Mouse (Mus musculus) WW6 (cell line): ENCODE measurements around the gene 4930415O20Rik.

Source experiments
- DNase-seq: peaks from one replicate; pipeline ENCODE4 v3.0.0-alpha.2; 2013; ENCODE audit warnings: low read depth, low spot score

4930415O20Rik gene

DNA sequence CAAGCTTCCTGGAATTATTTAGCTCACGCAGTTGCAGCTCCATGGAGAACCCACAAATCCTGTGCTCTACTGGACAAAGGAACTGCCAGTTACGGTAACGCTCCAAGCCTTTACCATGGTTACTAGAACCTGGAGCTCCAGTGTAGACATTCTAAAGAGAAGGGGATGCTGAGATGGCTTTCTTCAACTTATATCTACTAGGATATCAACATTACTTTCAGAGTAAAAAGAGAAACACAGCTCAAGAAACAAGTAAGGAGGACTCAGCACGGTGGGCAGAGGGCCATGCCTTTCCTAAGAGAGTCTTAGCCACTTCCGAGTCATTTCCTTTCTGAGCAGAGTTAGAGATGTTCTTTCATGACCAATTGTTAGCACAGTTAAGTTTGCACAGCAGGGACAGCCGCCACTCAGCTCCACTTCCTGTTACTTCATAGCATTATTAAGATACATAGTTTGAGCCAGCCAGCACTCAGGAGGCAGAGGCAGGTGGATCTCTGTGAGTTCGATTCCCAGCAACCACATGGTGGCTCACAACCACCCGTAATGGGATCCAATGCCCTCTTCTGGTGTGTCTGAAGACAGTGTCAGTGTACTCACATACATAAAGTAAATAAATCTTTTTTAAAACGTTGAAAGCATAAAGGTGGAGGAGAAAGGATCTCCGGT, at the start of gene 4930415O20Rik, which contains the start of gene Ccnt1:
Gene 4930415O20Rik (plus strand): TSS at position 132 of the 666 bp plus-strand sequence.
Gene Ccnt1 (minus strand): TSS at position 51 of the 666 bp plus-strand sequence.
- DNase-seq, result no peak

DNA sequence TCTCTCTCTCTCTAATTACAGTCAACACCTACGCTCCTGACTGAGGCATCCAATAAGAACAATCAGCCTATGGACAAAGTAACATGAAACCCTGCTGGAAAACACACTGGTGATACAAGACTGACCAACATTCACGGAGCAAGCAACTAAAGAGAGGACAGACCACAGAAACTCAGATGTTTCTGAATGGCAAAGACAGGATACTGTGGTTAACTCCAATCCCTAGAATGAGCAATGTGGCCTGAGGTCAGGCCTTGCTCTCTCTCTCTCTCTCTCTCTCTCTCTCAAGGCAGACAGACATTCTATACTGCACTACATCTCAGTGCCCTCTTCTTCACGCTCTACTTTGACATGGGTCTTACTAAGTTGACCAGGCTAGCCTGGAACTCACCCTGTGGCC, 49.6 kb upstream of the 4930415O20Rik start:
- no peak for DNase-seq

GRCm38 (mm10) chr15:98526057-98526456, 44.7 kb upstream of the 4930415O20Rik start:
- no peak for DNase-seq

DNA sequence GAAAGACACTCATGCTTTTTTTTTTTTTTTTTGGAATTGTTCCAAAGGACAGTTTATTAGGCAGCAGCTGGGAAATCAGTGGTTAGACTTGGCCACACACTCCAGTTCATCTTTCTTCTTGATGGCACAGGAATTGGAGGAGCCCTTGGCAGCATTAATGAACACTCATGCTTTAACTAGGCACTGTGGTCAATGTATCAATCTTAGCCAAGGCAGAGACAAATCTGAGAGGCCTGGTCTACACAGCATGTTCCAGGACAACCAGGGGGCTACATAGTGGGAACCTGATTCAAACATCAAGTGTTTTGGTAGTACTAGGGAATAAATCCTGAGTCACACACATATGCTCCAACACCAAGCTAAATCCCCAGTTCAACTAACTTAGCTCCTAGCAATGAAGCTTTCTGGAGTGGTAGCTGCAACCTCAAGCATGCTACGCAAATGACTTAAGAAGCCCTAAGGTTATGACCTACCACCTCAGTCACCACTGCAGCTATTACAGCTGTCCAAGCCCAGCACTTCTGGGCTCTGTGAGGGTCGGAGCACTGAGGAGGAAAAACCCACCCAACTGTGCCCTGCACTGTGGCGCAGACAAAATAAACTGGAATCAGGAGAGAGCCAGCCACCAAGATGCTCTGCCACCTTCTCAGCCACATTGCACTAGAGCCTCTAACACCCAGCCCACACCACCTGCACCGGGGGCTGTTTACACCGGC, 43.6 kb upstream of the 4930415O20Rik start:
- DNase-seq, result no peak

DNA sequence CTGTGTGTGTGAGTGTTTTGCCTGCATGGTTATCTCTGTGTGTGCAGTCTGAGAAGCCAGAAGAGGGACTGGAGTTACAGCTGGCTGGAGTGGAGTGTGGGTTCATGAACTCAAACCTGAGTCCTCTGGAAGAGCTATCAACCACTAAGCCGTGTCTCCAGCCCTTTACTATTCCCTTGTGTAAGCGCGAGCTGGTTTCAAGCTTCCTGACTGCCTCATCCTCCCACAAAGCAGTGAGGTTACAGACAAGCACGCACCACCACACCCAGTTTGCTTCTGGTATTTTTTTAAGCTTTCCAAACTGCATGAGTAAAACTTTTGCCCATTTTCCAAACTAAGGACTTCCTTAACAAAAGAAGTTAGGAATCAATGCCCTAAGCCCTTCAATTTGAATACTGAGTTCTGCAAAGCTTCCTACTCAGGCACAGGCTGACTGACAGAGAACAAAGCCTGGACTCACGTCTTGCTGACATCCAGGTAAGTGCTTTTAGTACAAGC, 42.7 kb upstream of the 4930415O20Rik start:
- DNase-seq, result no peak

GRCm38 (mm10) chr15:98532281-98532680, 38.5 kb upstream of the 4930415O20Rik start:
- DNase-seq, result no peak

- DNase-seq, result no peak
These were observed 37.7 kb upstream of the 4930415O20Rik start for GRCm38 (mm10) chr15:98533035-98533531.

- peak; percentile 96 for DNase-seq
These were observed 36.8 kb upstream of the 4930415O20Rik start, which contains the start of gene Kansl2 for GRCm38 (mm10) chr15:98533881-98534627. TSS of gene Kansl2 (minus strand) at chr15:98534264.

- DNase-seq, result no peak
These were observed 34.9 kb upstream of the 4930415O20Rik start for GRCm38 (mm10) chr15:98535921-98536320.

DNA sequence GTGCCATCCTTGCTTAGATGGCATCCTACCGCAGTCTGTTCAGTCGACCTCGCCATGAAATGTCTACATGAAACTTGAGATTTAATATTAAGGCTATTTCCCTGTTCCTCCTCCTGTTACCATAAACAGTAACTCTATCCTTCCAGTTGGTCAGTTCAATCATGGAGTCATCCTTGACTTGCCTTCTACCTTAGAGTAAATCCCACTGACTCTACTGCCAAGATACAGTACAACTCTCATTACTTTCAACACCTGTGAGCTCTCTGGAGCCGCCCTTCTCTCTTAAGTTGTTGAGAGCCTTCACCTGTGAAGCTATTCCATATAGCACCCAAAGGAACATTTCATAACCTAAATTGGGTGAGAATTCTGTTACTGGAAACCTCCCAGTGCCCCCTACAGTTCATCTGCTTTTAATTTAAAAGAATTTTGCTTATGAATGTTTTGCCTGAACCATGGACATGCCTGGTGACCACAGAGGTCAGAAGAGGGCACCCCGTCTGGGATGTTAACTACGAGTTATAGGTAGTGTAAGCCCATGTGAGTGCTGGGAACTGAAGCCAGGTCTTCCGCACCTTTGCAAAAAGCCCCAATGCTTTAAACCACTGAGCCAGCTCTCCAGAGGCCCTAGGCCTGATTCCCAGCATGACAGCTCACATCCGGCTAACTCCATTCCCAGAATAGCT, 33.8 kb upstream of the 4930415O20Rik start:
- DNase-seq, result no peak

- no peak for DNase-seq
These were observed 32.9 kb upstream of the 4930415O20Rik start for GRCm38 (mm10) chr15:98537923-98538322.

GRCm38 (mm10) chr15:98541064-98541463, 29.7 kb upstream of the 4930415O20Rik start:
- no peak for DNase-seq

DNA sequence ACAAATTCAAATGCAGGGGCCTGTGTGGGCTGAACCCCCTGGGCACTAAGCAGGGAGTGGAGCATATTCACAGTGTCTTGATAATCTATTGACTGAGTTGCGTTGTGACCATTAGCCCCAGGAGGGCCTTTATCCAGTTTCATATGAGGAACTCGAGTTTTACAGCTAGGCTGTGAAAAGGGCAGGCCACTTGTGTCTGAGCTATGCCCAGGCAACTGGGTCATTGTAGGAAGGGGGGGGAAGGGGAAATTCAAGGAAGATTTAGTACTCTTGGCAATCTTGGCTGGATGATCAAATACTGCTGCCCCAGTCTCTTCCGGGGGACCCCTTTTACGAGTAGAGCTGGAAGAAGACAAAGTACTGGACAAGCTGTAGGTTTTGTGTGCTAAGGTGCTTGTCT, 27.5 kb upstream of the 4930415O20Rik start:
- DNase-seq, result no peak

GRCm38 (mm10) chr15:98545151-98545550, 25.7 kb upstream of the 4930415O20Rik start:
- no peak for DNase-seq

DNA sequence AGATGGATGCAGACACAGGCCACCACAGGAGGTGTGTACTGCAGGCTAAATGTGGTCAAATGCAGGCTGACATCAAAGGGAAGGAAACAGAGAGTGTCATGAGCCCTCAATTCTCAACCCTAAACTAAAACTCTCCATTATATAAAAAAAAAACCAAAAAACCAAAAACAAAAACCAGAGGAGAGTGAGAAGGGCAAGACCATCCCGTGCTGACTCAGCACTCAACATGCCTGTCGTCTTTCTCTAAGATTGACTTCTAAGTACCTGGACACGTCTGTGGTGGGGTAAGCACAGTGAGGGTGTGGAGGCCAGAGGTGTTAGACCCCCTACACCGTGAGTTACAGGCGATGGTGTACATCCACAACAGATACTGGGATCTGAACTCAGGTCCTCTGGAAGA, 24.0 kb upstream of the 4930415O20Rik start:
- DNase-seq, result no peak

- no peak for DNase-seq
These were observed 18.0 kb upstream of the 4930415O20Rik start for GRCm38 (mm10) chr15:98552758-98553157.

DNA sequence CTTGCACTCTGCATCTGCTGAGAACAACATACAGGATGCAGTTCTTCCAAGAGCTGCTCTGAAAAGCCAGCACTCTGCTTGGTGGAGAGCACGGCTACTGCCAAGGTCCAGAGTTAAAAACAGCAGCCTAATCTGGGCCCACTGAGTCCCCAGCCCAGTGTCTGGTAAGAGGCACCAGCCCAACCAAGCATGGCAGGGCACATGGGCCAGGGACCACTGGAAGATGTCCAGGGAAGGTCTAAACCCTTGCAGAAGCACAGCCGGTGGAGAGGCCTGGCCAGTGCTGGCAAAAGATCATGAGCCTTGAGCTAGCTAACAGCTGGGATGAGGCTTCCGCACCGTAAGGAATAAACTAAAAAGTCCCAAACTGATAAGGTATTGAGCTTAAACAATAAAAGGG, 14.9 kb upstream of the 4930415O20Rik start:
- DNase-seq, result no peak

DNA sequence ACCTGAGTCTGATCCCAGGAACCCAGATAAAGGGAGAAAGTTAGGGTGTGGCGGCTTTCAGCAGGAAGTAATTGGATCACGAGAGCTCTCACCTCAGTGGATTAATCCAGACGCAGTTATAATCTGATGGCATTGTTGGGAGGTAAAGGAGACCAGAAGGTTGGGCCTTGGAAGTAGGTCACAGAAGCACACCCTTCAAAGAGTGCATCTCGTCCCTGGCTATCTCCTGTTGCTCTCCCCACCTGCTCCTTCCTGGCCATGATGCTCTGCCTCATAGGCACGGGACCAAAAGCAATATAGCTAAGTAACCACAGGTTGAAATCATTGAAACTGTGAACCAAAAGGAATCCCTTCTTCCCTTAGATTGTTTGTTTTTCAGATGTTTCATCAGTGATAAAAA, 13.6 kb upstream of the 4930415O20Rik start:
- no peak for DNase-seq

- DNase-seq, result no peak
These were observed 3.9 kb upstream of the 4930415O20Rik start for GRCm38 (mm10) chr15:98566973-98567277.

- peak; percentile 97 for DNase-seq
These were observed 3.3 kb upstream of the 4930415O20Rik start for GRCm38 (mm10) chr15:98567278-98568134.
